Mouse (Mus musculus) lung, postnatal 0 days (tissue): ENCODE measurements around the gene Pcolce2.

Experiments
- CTCF ChIP-seq: IDR thresholded peaks from 2 replicates; pipeline ENCODE4 v1.5.1; 2016; ENCODE audit warnings: antibody characterized with exemption, mild to moderate bottlenecking
- EP300 ChIP-seq: IDR thresholded peaks from 2 replicates; pipeline ENCODE4 v1.6.1; 2016; ENCODE audit warnings: antibody characterized with exemption, mild to moderate bottlenecking, control low read depth

DNA sequence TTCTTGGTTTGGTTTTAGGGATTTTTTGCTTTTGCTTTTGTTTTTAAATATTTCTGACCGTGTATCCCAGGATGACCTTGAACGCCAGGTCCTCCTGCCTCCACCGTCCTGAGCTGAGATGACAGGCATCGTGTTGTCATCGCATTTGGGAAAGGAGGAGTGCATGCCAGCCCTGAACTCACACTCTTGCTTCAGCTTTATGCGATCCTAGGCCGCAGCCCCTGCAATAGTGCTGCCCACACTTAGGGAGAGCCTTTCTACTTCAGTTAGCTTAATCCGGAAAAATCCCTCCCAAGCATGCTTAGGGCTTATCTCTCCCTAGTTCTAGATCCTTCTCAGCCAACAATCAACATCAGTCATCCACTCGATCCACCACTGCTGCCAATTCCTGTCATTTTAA is 34.1 kb upstream of the Pcolce2 start:
- TF ChIP-seq CTCF, result no peak
- no peak for TF ChIP-seq EP300
